Mouse (Mus musculus) neural tube, embryonic 11.5 days (tissue): ENCODE data around the gene Mbl2. TPM values are rescaled to one million over a fixed set of nuclear protein-coding genes. Genes with fewer than 3 reads are reported as not detected.
"Not testable (repeated sequence)": the region's sequence is repeated elsewhere in the genome, so short reads cannot be mapped to it uniquely, and the experiment has no call there.

Source experiments
- ATAC-seq: fragments of 200-750 bp; cut with Nextera tagmentation; 2 replicates; pipeline ENCODE4 v1.8.0; 2017; ENCODE audit warnings: moderate number of reproducible peaks, mild to moderate bottlenecking, moderate TSS enrichment, moderate library complexity; ENCODE audit not compliant: insufficient read depth, low FRiP score, low TSS enrichment
- DNase-seq: peaks from one replicate; pipeline ENCODE4 v3.0.0-alpha.2; 2015; ENCODE audit warnings: low spot score
- H3K27ac ChIP-seq: fragments of 300-500 bp; sonication (generic); 2 replicates; pipeline ENCODE4 v1.5.1; 2014; ENCODE audit warnings: low read depth, mild to moderate bottlenecking, low read length
- H3K27me3 ChIP-seq: fragments of 300-500 bp; sonication (generic); 2 replicates; pipeline ENCODE4 v1.6.1; 2014; ENCODE audit warnings: mild to moderate bottlenecking, low read length, mixed read lengths; ENCODE audit not compliant: control insufficient read depth, insufficient read depth
- H3K36me3 ChIP-seq: fragments of 300-500 bp; sonication (generic); 2 replicates; pipeline ENCODE4 v1.6.1; 2014; ENCODE audit warnings: mild to moderate bottlenecking, low read length, moderate library complexity, mixed read lengths; ENCODE audit not compliant: control insufficient read depth, insufficient read depth
- H3K4me1 ChIP-seq: fragments of 300-500 bp; sonication (generic); 2 replicates; pipeline ENCODE4 v1.6.1; 2014; ENCODE audit warnings: low read length, mixed read lengths; ENCODE audit not compliant: control insufficient read depth, insufficient read depth
- H3K4me2 ChIP-seq: fragments of 300-500 bp; sonication (generic); 2 replicates; pipeline ENCODE4 v1.6.1; 2014; ENCODE audit warnings: low read depth, mild to moderate bottlenecking, moderate library complexity
- H3K4me3 ChIP-seq: fragments of 300-500 bp; sonication (generic); 2 replicates; pipeline ENCODE4 v1.5.1; 2014; ENCODE audit warnings: low read depth, low read length
- H3K9ac ChIP-seq: fragments of 300-500 bp; sonication (generic); 2 replicates; pipeline ENCODE4 v1.6.1; 2014; ENCODE audit warnings: mild to moderate bottlenecking, low read length
- H3K9me3 ChIP-seq: fragments of 300-500 bp; sonication (generic); 2 replicates; pipeline ENCODE4 v1.6.1; 2016; ENCODE audit warnings: low read length; ENCODE audit not compliant: control insufficient read depth
- WGBS: fragments of 180-500 bp; shearing (Covaris S2); extraction: QIAGEN DNeasy Blood & Tissue Kit; methylation state at CpG from one replicate; pipeline ENCODE4 v1.1.7; 2014; 5-methylcytosine and 5-hydroxymethylcytosine counted together
- polyA plus RNA-seq: library from polyadenylated mRNA; unstranded; fragments of >200 nt; fragmentation: Nextera tagmentation; extraction: Ambion mirVana; gene quantifications from 2 replicates; pipeline ENCODE4 v1.2.1, GENCODE M21; 2014

Mbl2 gene
- polyA plus RNA-seq = not detected in 2 replicates

DNA sequence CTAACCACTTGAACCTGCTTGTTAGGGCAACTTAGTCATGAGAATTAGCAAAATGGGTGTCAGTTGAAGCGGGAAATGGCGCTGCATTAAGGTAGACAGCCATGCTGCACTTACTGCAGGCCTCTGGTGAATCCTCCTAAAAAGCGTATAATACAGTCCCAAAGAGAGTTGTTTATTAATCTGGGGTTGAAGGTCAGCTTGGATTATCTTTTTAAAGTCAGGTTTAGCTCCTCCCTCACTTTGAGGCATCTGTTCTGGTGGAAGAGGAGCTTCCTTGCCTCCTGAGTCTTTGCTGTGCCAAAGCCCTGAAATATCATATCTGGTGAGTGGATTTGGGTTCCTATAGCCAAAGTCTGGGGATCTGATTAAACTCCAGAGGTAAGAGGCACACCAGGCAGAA lies at the start of gene Mbl2:
Gene Mbl2 (plus strand): TSS at position 252 of the 400 bp plus-strand sequence.
- WGBS = 89% methylated on average over 3 of the region's 3 CpGs
- H3K9me3 ChIP-seq = no peaks in the 10 kb centered on the region
- no peak within 1 kb of the TSS for H3K27ac ChIP-seq
- no peak within 1 kb of the TSS for H3K9ac ChIP-seq
- no peaks in the 10 kb centered on the region for H3K36me3 ChIP-seq
- no peak within 1 kb of the TSS for H3K4me3 ChIP-seq
- ATAC-seq (no peak), DNase-seq (no peak)
- H3K27me3 ChIP-seq = no peaks in the 10 kb centered on the region
- no peaks in the 10 kb centered on the region for H3K4me1 ChIP-seq
- no peak within 1 kb of the TSS for H3K4me2 ChIP-seq

DNA sequence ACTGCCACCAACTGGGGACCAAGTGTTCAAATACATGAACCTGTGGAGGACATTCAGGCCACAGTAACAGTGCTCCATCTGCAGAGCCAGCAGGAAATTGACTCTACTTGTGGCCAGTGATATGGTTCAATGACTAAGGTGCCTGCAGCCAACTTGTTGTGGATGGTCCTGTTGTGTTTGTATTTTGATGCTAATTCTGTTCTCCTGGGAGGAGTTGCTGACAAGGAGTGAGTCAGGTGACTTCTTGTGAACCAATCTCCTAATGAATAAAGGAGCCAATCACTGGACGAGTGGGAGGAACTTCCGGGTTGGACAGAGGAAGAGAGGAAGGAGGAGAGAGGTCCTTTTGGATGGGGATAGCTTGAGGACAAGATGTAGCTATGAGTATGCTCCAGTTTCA lies 47.2 kb upstream of the Mbl2 start:
- DNase-seq = no peak
- Histone ChIP-seq H3K4me2 (no peak overlapping the region), H3K9me3 (no peaks in the 10 kb centered on the region), H3K4me3 (no peak overlapping the region), H3K27ac (no peak overlapping the region), H3K9ac (no peak overlapping the region), H3K27me3 (no peaks in the 10 kb centered on the region), H3K36me3 (no peaks in the 10 kb centered on the region), H3K4me1 (no peaks in the 10 kb centered on the region)
- WGBS = 83% methylated on average over 2 of the region's 2 CpGs
- no peak for ATAC-seq

DNA sequence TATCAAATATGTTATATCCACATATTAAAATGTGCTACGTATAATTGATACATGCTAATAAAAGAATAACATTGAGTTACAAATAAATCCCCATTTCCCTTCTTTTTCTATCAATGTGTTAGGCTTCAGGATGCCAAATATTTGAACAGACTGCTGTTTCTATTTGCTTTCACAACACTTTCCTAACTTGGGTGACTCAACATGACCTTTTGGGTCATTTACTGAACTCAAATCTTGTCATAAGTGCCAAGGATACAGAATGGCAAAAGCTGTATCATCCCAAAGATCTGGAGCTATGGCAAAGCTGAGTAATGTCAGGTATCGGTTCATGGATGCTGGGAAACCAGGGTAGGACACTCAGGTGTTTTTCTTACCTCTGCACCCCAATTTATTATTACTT lies 45.5 kb upstream of the Mbl2 start:
- DNase-seq (no peak), ATAC-seq (no peak)
- Histone ChIP-seq H3K9ac (no peak overlapping the region), H3K4me2 (no peak overlapping the region), H3K4me1 (no peaks in the 10 kb centered on the region), H3K9me3 (no peaks in the 10 kb centered on the region), H3K4me3 (no peak overlapping the region), H3K36me3 (no peaks in the 10 kb centered on the region), H3K27me3 (no peaks in the 10 kb centered on the region), H3K27ac (no peak overlapping the region)
- 96% methylated on average over 2 of the region's 2 CpGs for WGBS

DNA sequence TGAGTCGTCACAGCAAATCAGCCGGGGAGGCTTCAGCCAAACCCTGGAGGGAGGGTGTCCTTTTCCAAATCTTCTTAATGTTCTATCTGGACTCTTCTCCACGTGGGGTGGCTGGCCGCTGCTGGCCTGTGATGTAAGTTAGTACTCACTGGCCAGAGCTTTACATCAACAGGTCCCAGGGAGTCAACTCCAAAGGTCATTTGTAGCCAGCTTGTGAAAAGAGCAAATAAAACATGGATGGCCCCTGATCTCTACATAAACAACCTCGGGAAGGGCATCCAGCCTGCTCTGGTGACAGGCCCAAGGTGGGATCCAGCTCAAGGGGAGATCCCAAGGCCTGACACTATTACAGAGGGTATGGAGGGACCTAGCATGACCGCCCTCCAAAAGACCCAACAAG lies 37.7 kb upstream of the Mbl2 start:
- Histone ChIP-seq H3K4me1 (no peaks in the 10 kb centered on the region), H3K9ac (no peak overlapping the region), H3K27me3 (no peaks in the 10 kb centered on the region), H3K36me3 (no peaks in the 10 kb centered on the region), H3K4me2 (no peak overlapping the region), H3K27ac (no peak overlapping the region), H3K9me3 (no peaks in the 10 kb centered on the region), H3K4me3 (no peak overlapping the region)
- ATAC-seq (no peak), DNase-seq (no peak)
- 82% methylated on average over 6 of the region's 6 CpGs for WGBS

GRCm38 (mm10) chr19:30202177-30202576 lies 30.6 kb upstream of the Mbl2 start:
- Histone ChIP-seq H3K4me2 (no peak overlapping the region), H3K9ac (no peak overlapping the region)
- 78% methylated on average over 7 of the region's 7 CpGs for WGBS

GRCm38 (mm10) chr19:30205159-30205816 lies 27.5 kb upstream of the Mbl2 start:
- DNase-seq (peak; percentile 67), ATAC-seq (peak; percentile 27; the same call in 1 of the 2 replicates)
- Histone ChIP-seq H3K4me3 (no peak overlapping the region), H3K27ac (no peak overlapping the region), H3K36me3 (no peaks in the 10 kb centered on the region), H3K9me3 (no peaks in the 10 kb centered on the region), H3K4me1 (no peaks in the 10 kb centered on the region), H3K4me2 (no peak overlapping the region), H3K9ac (no peak overlapping the region), H3K27me3 (no peaks in the 10 kb centered on the region)
- 19% methylated on average over 12 of the region's 12 CpGs for WGBS

More at GRCm38 (mm10) chr19:30202177-30202576, 30.6 kb upstream of the Mbl2 start:
- ATAC-seq (no peak), DNase-seq (no peak)
- H3K27ac ChIP-seq = no peak overlapping the region
- H3K4me1 ChIP-seq = no peaks in the 10 kb centered on the region
- no peak overlapping the region for H3K4me3 ChIP-seq
- no peaks in the 10 kb centered on the region for H3K36me3 ChIP-seq
- no peaks in the 10 kb centered on the region for H3K9me3 ChIP-seq
- no peaks in the 10 kb centered on the region for H3K27me3 ChIP-seq

GRCm38 (mm10) chr19:30205874-30206273 lies 26.9 kb upstream of the Mbl2 start:
- DNase-seq (no peak), ATAC-seq (no peak)
- Histone ChIP-seq H3K27ac (no peak overlapping the region), H3K9me3 (no peaks in the 10 kb centered on the region), H3K36me3 (no peaks in the 10 kb centered on the region), H3K27me3 (no peaks in the 10 kb centered on the region), H3K4me2 (no peak overlapping the region), H3K9ac (no peak overlapping the region), H3K4me1 (no peaks in the 10 kb centered on the region), H3K4me3 (no peak overlapping the region)
- WGBS = 84% methylated on average over 4 of the region's 4 CpGs

- H3K4me1 ChIP-seq = no peaks in the 10 kb centered on the region
- no peak overlapping the region for H3K4me2 ChIP-seq
- no peak overlapping the region for H3K4me3 ChIP-seq
- H3K27ac ChIP-seq = no peak overlapping the region
- DNase-seq = no peak
- ATAC-seq = no peak
- no peaks in the 10 kb centered on the region for H3K36me3 ChIP-seq
- WGBS = 75% methylated on average over 1 of the region's 1 CpGs
- H3K9ac ChIP-seq = no peak overlapping the region
- no peaks in the 10 kb centered on the region for H3K27me3 ChIP-seq
- H3K9me3 ChIP-seq = no peaks in the 10 kb centered on the region
Measured at GRCm38 (mm10) chr19:30206981-30207380, 25.8 kb upstream of the Mbl2 start.

GRCm38 (mm10) chr19:30209006-30209405 lies 23.7 kb upstream of the Mbl2 start:
- not testable (repeated sequence) for H3K27me3 ChIP-seq, ATAC-seq, H3K27ac ChIP-seq, H3K4me2 ChIP-seq, DNase-seq, H3K4me1 ChIP-seq, H3K9me3 ChIP-seq, H3K4me3 ChIP-seq, H3K36me3 ChIP-seq, H3K9ac ChIP-seq
- whole genome bisulfite sequencing = 89% methylated on average over 7 of the region's 8 CpGs
